Mouse (Mus musculus) c-Kit-positive CD71-positive TER-119-positive erythroid progenitor cells, embryonic 14.5 days (primary cell): ENCODE results near the gene Ush1c.
"Not testable (repeated sequence)": the region's sequence is repeated elsewhere in the genome, so short reads cannot be mapped to it uniquely, and the experiment has no call there.

Experiments used
- DNase-seq: peaks from one replicate; pipeline ENCODE4 v3.0.0-alpha.2; 2013; ENCODE audit warnings: low spot score

Ush1c gene

DNA sequence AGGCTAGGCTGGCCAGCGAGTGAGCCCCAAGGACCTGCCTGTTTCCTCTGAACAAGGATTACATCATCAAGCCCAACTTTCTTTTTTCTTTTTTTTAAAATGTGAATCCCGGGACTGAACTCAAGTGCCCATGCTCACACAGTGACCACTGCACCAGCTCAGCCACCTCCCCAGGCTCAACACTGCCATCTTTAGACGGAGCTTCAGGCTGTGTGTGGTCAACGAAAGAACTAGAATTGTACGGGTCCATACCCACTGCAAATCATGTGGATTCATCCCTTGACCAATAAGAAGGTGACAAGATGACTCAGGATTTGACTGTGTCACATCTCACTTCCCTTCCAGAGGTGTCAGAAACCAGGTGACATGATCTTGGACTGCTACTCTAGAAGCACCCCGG, 33.5 kb downstream of the Ush1c start:
- DNase-seq: no peak

DNA sequence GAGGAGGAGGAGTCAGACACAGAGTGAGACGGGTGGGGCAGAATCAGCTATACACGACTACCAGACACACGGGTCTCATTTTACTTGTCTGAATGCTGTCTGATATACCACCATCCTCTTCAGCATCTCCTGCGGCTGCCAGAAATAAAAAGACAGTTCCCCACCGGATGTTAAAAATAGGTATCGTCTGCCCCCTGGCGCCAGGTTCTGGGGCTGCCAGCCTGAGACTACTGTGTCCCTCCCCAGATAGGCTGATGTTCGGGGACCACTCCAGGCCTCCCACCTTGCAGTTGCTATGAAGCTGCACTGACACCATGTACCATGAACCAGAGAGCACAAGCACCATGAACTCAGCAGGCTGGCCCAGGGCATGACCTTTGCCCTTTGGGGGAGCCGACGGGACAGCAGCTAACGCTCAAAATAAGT, 34.2 kb downstream of the Ush1c start:
- DNase-seq: no peak

DNA sequence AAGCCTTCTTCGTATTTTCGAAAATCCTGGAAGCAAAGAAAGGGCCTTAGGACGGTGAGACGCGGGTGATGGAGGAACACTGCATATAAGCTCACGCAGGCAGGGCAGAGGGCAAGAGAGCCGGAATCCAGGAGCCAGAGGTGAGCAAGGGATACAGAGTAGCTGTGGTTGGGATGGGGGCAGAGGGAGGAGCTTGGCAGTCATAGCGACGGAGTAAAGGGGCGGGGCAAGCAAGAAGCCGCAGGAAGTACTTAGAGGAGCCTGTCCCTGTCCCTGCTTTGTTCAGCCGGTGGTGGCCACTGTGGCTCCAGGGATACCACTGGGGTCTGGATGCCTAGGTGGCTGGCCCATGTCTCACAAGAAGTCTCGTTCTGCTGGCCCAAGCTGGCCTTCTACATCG, 36.7 kb downstream of the Ush1c start:
- DNase-seq: no peak

DNA sequence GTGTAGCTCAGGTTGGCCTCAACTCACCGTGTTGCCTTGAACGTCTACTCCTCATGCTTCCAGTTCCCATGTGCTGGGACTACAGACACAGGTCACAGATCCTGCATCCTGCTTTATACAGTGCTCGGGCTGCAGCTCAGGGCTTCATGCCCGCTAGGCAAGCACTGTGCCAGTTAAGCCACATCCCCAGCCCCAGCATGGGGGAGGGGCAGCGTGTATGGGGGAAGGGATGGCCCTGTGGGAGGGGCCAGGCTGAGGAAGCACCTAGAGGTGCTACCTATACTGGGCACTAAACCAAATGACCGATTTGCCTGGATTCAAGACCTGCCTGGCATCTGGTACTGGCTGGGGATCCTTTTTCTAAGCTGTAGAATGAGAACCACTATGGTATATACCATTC, 38.3 kb downstream of the Ush1c start:
- DNase-seq: no peak

DNA sequence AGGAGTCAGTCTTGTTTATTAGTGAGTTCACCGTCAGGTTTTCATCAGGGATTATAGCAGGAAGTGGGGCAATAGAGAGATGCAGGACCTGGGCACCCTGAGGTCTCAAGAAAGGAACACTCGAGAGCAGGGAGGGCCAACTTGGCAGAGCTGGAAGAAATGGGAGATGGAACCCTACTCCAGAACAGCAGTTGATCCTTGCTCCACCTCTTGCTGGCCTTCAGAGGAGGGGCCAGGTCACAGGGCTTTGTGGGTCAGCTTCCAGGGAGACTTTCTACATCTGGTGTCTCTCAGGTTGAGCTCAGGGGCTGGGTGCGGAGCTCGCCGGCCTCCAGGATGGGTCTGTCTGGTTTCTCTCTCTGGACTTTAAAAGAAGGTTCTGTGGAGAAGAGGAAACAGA, 42.9 kb downstream of the Ush1c start:
- no peak for DNase-seq

DNA sequence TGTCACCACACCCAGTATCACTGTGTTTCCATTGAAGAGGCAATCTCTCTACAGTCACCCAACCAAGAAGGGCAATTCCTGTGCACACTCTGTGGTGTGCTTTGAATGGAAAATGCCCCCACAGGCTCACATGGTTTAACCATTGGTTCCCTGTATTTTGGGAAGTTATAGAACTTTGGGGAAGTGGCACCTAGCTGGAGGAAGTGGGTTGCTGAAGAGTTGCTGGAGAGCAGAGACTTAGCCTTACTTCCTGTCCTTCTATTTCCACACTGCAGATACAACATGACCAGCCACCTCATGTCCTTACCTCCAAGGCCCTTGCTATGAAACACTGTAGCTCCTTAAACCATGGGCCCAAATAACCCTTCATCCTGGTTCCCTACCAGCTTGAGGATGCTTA, 54.1 kb downstream of the Ush1c start:
- no peak for DNase-seq

DNA sequence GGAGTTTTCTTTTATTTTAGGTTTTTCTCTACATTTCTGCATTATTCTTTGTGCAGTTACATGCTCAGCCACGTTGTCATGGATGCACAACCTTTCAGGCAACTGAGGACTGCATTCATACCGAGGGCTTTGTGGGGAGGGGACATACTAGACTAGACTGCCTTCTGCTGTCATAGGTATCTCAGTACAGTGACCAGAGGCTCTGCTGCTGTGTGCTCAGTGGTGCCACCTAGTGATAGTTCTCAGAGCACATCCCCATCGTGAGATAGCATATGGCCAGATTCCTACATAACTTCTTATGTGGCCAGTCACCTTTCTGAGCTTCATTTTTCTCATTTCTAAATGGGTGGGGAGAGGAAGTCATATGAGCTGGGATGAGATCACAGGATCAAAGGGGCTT, 56.7 kb downstream of the Ush1c start:
- peak; percentile 27 for DNase-seq

DNA sequence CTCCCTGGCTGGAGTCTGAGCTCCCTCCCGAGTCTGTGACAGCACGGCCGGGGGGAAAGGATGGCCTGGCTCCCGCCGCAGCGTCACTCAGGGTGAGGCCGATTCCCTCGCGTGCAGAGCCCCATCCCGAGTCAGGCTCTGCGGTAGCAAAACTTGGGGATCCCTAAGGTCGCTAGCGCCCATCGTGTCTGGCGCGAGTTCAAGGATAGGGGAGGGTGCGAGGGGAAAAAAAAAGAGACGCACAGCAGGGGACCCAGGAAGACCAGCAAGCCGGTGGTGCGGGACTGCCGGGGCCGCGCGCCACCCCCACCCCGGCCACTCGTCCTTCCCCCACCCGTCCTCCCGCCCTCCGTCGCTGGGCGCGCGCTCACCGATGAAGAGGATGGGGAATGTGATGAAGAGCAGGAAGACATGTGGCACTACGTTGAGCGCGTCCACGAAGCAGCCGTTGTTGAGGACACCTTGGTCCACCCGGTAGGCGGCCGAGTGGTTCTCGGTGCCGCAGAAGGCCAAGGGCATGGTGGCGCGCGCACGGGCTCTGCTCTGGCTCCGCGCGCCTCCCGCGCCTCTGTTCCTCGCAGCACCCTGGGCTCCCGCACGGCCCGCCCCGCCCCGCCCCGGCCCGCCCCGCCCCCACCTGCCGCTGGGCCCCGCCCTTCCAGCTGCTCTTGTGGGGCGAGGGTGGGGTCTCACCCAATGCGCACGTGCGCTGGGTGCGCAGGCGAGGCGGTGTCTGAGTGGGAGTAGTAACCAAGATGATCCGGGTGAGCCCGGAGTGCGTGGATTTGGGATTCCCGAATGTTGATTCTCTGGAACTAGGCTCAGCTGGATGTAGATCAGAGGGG, 58.6 kb downstream of the Ush1c start, which contains the start of gene Abcc8:
Gene Abcc8, minus strand, starts transcription at position 603 of the 845 bp plus-strand sequence.
- DNase-seq: no peak

DNA sequence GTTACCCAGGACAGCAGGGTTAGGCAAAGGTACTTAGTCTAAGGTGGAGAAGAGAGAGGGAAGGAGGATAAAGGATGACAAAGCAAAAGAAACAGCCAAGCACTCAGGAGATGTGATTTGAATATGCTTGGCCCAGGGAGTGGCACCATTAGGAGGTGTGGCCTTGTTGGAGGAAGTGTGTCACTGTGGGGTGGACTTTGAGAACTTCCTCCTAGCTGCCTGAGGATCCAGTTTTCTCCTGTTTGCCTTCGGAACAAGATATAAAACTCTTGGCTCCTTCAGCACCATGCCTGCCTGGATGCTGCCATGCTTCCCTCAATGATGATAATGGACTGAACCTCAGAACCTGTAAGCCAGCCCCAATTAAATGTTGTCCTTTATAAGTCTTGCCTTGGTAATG, 69.3 kb downstream of the Ush1c start:
- not testable (repeated sequence) for DNase-seq

DNA sequence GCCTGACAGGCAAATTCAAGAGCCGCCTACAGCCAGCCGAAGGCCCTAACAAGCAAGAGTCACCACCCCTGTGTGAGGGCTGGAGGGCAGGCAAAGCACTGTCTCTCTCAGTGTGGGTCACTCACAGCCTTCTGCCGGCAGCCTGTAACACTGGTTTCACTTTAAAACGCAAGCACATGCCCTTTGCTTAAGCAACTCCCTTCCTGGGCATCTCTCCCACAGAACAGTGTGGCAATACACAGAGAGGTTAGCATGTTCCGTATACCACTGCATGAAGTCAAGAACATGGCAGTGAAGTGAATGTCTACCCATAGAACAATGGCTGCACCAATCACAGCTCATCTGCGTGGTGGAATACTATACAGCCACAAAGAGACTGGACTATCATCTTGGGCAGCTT, 69.9 kb downstream of the Ush1c start:
- DNase-seq: no peak

DNA sequence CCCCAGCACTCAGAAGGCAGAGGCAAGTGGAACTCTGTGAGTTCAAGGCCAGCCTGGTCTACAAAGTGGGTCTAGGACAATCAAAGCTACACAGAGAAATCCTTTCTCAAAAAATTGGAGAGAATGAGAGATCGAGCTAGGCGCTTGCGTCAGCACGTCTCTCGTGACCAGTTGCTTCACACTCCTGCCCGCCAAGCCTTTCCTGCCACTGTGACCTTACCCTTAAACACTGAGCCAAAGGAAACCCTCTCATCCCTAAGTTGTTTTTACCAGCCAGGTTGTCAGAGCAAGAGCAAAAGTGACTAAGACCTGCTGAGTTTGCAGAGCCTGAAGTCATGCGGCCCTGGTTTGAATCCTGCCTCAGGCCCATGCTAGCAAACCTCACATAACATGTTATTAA, 70.4 kb downstream of the Ush1c start:
- no peak for DNase-seq

DNA sequence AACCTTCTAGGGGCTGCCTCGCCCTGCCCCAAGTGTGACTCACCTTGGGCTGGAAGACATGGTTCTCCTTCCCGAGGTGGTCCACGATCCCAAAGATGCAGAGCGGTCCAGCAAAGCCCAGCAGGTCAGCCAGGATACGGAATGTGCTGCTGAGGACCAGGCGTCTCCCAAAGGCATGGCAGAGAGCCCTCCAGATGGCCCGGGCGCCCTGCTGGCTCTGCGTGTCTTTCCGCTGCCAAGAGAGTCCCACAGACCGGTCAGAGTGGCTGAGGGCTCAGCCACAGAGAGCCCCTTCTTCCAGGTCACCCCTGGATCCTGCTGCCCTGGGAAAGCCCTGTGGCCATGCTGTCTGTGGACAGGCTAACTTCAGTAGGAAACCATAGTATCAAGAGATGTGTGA, 72.4 kb downstream of the Ush1c start:
- DNase-seq: no peak

DNA sequence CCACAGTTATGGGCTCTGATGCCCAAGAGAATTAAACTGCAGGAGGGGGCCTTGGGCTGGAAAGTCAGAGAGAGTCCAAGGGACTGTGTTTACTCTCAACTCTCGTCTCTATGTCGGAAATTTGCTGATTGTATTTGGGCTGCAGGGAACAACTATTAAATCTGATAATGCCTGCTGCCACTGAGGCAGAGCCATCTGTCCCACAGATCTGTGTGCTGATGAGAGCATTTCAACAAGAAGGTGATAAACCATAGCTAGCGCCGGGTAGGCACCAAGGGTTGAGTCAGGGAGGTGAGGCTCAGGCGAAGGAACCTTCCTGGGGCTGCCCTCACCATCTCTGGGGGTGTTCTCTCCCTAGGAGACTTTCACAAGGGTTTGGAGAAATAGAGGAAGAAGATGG, 75.6 kb downstream of the Ush1c start:
- no peak for DNase-seq

DNA sequence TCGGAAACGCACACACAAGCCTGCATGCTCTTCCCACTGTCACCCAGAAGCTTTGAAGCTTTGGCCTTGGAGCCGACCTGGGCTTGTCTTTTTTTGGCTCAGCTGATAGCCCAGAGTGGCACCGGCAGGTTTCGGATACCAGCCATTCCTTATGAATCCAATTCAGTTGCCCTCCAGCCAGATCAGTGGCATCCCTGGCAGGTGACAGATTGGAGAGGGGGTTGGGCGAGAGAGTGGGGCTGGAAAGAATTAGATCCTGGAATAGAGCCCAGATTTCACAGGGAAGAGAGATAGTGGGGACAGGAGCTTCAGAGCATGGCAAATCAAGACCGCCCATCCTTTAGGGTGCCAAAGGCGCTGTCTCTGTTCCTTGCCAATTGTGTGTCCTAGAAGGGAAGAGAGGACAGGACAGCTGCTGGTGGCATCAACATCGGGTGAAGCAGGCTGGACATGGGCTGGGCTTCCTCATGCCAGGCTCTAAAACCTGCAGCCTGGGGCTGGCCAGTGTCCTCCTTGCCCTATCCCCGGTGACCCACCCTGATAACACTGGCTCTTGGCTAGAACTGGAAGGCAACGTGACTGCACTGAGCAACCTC, 76.1 kb downstream of the Ush1c start:
- DNase-seq: no peak

DNA sequence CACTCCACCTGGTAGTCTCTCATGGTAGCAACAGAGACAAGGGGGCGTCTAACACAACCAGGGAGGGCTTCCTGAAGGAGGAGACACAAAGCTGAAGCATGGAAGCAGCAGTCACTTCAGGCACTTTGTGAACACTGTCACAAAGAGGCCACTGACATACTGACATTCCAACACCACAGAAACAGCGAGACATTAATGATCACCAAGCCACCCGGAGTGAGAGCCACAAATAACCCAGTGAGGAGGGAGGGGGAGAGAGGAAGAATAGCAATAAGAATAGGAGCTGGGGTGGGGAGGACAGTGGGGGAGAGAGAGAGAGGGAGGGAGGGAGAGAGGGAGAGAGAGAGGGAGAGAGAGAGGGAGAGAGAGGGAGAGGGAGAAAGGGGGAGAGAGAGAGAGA, 76.7 kb downstream of the Ush1c start:
- no peak for DNase-seq

DNA sequence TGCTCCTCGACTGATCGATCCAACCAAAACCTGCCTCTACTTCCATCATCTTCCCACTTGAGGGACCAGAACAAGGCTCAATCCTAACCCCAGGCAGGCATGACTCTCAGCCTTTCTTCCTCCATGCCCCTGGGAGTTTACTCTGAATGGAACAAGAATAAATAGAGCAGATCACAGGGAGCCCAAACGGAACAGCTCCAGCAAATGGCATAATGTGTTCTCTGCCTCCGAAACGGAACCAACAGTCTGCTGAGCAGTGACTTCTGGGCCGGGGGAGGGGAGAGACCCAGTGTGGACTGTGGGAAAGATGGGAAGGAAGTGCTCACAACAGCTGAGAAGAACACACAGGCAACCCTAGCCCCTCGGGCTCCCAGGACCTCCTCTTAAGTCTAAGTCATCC, 80.6 kb downstream of the Ush1c start:
- no peak for DNase-seq

DNA sequence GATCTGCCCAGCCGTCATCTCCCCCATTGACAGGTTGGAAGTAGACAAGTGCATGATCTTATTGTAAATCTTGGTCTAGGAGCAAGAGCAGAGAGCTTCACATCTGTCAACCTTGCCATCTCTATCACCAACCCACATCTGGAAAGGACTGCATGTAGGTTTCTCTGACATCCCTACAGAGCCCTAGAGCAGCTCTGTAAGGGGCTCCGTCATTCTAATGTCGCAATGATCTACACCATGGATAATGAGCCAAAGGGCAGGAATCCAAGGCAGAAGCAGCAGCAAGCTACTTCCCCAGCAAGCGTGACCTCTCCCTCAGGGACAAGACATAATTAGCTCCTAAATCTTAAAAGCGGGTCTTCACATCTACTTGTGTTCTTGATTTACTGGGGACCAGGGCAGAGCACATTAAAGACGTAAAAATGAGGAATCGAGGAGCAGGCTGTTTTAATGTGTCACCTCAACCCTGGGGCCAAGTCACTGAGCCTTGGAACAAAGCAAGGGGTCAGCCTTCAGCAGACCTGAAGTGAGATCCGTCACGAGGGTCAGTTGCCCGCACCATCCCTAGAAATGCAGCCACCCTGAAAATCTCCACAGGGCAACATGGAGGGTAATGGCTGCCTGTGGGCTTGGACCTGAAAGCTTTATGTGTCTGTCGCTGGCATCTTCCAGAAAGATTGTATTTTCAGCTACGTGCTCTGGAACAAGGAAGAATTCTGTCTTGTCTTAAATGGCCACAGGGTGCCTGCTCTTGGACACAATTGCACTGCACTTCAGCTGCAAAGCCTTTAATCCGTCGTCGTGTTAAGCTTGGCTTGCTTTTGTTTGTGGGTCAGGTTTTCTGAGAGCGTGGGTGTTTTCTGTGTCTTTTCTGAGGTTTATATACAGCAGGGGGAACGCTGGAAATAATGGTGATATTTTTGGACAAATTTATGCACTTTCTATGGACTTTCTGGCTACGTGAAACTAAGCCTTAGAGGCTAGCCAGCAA, 83.5 kb downstream of the Ush1c start:
- DNase-seq: no peak

DNA sequence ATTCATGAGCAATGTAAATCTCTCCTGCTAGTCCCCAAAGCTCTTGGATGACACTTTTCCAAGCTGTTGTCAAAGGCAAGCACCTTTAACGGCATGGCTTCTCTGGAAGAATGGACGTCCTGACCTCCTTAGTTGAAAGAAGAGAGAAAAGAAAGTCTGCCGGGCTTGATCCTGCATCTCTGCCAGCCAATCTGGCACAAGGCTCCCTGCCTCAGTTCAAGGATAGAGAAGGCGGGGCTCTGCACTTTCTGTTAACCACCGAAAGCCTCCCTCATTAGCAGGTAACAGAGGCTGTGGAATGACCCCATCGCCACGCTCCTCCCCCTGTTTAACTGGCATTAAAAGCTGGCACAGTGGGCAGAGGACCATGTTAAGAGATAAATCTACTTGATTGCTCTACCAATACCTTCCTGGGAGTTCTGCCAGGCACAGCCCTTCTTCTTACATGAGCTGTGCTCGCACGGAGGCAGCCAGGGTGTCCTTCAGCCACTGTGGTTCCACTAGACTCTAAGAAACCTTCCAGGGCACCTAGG, 85.4 kb downstream of the Ush1c start:
- no peak for DNase-seq

DNA sequence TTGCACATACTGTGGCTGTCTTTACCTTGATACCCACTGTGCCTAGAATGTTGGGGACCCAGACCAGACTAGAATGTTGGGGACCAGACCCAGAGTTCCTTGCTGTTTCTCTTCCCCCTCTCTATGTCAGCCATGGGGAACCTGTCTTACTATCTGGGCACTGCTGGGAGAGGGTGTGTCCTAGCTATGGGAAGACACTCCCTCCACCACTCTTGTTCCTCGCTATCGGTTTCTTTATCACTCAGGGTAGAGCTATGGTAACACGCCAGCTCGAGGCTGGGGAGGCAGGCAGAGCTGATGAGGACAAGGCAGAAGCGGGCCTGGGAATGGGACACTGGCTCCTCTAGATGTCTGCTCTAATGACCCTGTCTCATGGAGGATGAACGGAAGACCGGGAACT, 90.9 kb downstream of the Ush1c start:
- no peak for DNase-seq

DNA sequence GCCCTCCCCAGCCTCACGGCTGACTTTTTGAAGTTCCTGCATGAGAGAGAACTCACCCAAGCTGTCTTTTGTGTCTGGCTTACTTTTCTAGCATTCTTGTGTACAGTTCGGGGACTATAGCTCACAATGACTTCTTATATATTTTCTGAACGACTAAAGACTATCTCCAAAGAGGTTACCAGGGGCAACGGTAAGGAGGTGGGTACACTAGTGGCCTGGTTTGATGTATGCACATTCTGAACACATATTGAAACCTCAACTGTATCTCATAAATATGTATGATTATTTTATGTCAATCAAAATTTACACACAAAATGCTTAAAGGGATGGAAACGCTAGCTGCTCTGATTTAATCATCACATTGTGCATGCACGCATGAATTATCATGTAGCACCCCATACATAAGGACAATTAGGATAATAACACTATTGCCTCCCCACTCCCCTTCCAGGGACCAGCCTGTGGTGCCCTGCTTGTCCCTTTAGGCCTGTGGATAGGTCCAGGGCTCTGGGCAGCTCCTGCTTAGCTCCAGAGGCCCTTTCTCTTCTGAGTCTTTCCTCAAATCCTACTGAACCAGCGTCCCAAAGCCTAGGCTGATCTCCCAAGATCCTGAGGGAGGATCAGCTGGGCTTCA, 91.5 kb downstream of the Ush1c start:
- DNase-seq: no peak
